Mouse (Mus musculus) lung, postnatal 0 days (tissue): Measurements from ENCODE around the gene Lonp2.

Experiments used
- CTCF ChIP-seq: IDR thresholded peaks from 2 replicates; pipeline ENCODE4 v1.5.1; 2016; ENCODE audit warnings: antibody characterized with exemption, mild to moderate bottlenecking
- EP300 ChIP-seq: IDR thresholded peaks from 2 replicates; pipeline ENCODE4 v1.6.1; 2016; ENCODE audit warnings: antibody characterized with exemption, mild to moderate bottlenecking, control low read depth

DNA sequence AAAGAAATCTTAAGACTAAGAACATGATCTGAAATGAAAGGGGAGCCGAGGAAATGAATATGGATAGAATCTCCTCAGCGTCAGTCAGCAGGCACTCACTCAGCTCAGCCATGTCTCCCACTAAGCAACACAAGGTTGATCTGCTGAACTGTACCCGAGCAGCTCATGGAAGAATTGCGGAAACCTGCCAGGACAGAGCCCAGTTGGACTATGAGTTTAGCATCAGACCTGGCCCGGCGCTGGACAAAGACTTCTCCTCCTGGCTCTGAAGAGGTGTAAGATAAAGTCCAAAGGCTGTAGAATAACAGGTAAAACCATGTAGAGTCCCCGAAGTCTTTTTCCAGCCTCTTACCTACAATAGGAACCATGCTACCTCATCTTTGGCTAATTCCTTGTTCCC is 26.2 kb upstream of the Lonp2 start:
- no peak for TF ChIP-seq CTCF
- TF ChIP-seq EP300 = no peak
